Mouse (Mus musculus): Measurements from ENCODE around the gene Prss23. TPM values are rescaled to one million over a fixed set of nuclear protein-coding genes. Genes with fewer than 3 reads are reported as not detected.

Prss23 gene
- polyA plus RNA-seq (2014; fragmentation: Nextera tagmentation; extraction: Ambion mirVana) = 22.1 and 23.0 TPM in 2 replicates

GRCm38 (mm10) chr7:89526731-89527429 lies at the start of gene Prss23:
Prss23 (minus strand) TSS chr7:89527187.
- H3K4me1 ChIP-seq (ENCODE audit: control insufficient read depth, insufficient read depth, low read length) = no peaks in the 10 kb centered on the region
- H3K36me3 ChIP-seq (ENCODE audit: control insufficient read depth, insufficient read depth, low read length) = no peaks in the 10 kb centered on the region
- no peak within 1 kb of the TSS for H3K4me3 ChIP-seq (ENCODE audit: low read depth, low read length)
- no peak for ATAC-seq (ENCODE audit: insufficient read depth, low FRiP score, low TSS enrichment)
- 81% methylated on average over 16 of the region's 16 CpGs for WGBS
- no peak within 1 kb of the TSS for H3K9ac ChIP-seq (ENCODE audit: low read length)
- no peaks in the 10 kb centered on the region for H3K27me3 ChIP-seq (ENCODE audit: control insufficient read depth, insufficient read depth, low read length)
- DNase-seq (ENCODE audit: low spot score) = no peak
- H3K4me2 ChIP-seq (ENCODE audit: low read depth) = no peak within 1 kb of the TSS
- H3K27ac ChIP-seq (ENCODE audit: low read depth, low read length) = no peak within 1 kb of the TSS
- H3K9me3 ChIP-seq (ENCODE audit: control insufficient read depth, low read length) = no peaks in the 10 kb centered on the region

DNA sequence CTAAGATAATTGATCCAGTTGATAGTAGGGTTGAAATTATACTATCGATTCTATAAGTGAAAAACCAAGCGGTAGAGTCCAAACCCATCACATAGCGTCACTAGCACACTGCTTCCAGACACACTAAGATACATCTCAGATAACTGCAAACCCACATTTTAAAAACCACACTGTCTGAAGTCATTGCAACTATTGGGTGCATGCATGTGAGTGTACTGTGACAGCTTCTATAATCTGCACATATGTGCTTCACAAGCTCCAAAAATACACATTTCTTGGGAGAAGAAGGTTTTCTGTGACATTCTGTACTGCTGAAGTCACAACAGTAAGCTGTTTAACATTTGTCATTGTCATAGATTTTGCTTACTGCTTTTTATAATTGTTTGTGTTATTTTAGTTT lies 49.1 kb upstream of the Prss23 start:
- WGBS = 94% methylated on average over 3 of the region's 3 CpGs
- no peak overlapping the region for H3K4me2 ChIP-seq (ENCODE audit: low read depth)
- no peaks in the 10 kb centered on the region for H3K9me3 ChIP-seq (ENCODE audit: control insufficient read depth, low read length)
- no peaks in the 10 kb centered on the region for H3K4me1 ChIP-seq (ENCODE audit: control insufficient read depth, insufficient read depth, low read length)
- no peaks in the 10 kb centered on the region for H3K27me3 ChIP-seq (ENCODE audit: control insufficient read depth, insufficient read depth, low read length)
- ATAC-seq (ENCODE audit: insufficient read depth, low FRiP score, low TSS enrichment) (no peak), DNase-seq (ENCODE audit: low spot score) (no peak)
- H3K27ac ChIP-seq (ENCODE audit: low read depth, low read length) = no peak overlapping the region
- H3K4me3 ChIP-seq (ENCODE audit: low read depth, low read length) = no peak overlapping the region
- H3K9ac ChIP-seq (ENCODE audit: low read length) = no peak overlapping the region
- no peaks in the 10 kb centered on the region for H3K36me3 ChIP-seq (ENCODE audit: control insufficient read depth, insufficient read depth, low read length)

DNA sequence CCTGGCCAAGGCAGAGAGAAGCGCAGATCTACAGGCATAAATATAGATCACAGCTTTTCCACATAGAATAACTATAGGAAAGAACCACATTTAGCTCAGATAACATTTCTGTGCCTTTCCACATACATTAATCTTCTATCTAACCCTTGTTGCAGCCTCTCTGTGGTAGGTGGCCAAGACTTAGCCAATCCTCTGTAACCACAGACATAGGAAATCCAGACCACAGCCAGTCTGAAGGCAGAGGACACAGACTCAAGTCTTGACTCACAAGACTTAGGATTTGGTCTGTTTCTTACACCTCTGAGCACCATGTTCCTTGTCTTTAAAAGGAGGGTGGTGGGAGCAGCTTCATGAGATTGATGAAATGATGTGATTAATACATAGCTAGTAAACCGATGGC lies 37.6 kb upstream of the Prss23 start:
- Histone ChIP-seq H3K9me3 (ENCODE audit: control insufficient read depth, low read length) (no peaks in the 10 kb centered on the region), H3K4me1 (ENCODE audit: control insufficient read depth, insufficient read depth, low read length) (no peaks in the 10 kb centered on the region), H3K27ac (ENCODE audit: low read depth, low read length) (no peak overlapping the region), H3K4me2 (ENCODE audit: low read depth) (no peak overlapping the region), H3K27me3 (ENCODE audit: control insufficient read depth, insufficient read depth, low read length) (no peaks in the 10 kb centered on the region), H3K36me3 (ENCODE audit: control insufficient read depth, insufficient read depth, low read length) (no peaks in the 10 kb centered on the region), H3K4me3 (ENCODE audit: low read depth, low read length) (no peak overlapping the region), H3K9ac (ENCODE audit: low read length) (no peak overlapping the region)
- no peak for DNase-seq (ENCODE audit: low spot score)
- no peak for ATAC-seq (ENCODE audit: insufficient read depth, low FRiP score, low TSS enrichment)
- 93% methylated on average over 2 of the region's 2 CpGs for WGBS

DNA sequence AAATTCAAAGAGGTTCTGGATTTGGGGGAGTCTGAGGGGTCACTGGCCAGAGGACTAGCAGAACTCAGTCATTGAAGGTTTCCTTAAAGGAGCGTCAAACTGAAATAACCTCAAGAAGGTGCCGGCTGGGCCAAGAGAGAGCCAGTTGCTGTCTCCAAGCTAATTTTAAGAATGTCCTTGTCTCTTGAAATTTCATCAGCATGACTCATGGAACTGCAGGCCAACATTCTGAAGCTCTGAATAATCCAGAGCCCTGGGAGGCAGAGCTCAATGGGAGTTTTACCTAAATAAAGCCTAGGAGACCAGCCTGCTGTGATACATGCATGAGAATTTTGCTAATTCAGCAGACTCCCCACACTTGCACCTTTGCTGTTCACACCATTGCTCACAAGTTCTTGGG lies 36.5 kb upstream of the Prss23 start:
- no peak overlapping the region for H3K27ac ChIP-seq (ENCODE audit: low read depth, low read length)
- no peak overlapping the region for H3K4me2 ChIP-seq (ENCODE audit: low read depth)
- DNase-seq (ENCODE audit: low spot score) (no peak), ATAC-seq (ENCODE audit: insufficient read depth, low FRiP score, low TSS enrichment) (no peak)
- H3K36me3 ChIP-seq (ENCODE audit: control insufficient read depth, insufficient read depth, low read length) = no peaks in the 10 kb centered on the region
- H3K4me3 ChIP-seq (ENCODE audit: low read depth, low read length) = no peak overlapping the region
- H3K4me1 ChIP-seq (ENCODE audit: control insufficient read depth, insufficient read depth, low read length) = no peaks in the 10 kb centered on the region
- H3K9ac ChIP-seq (ENCODE audit: low read length) = no peak overlapping the region
- WGBS = 97% methylated on average over 2 of the region's 2 CpGs
- no peaks in the 10 kb centered on the region for H3K9me3 ChIP-seq (ENCODE audit: control insufficient read depth, low read length)
- H3K27me3 ChIP-seq (ENCODE audit: control insufficient read depth, insufficient read depth, low read length) = no peaks in the 10 kb centered on the region

DNA sequence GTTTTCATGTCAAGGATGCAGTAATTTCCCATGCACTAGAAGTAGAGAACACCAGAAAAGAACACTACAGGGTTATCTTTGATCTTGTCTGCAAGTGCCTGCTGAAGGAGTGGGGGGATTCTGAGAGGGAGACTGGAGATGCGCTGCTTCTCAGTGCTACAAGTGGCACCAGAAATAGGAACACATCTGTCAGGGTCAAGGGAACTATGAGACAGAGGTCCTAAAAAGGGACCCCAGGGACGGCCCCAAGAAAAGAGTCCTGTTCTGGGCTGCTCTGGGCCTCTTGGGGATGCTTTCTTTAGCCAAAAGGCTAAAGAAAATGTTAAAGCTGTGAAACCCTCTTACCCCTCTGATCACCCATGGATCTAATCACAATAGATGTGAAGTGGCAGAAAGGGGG lies 35.2 kb upstream of the Prss23 start:
- Histone ChIP-seq H3K36me3 (ENCODE audit: control insufficient read depth, insufficient read depth, low read length) (no peaks in the 10 kb centered on the region), H3K9ac (ENCODE audit: low read length) (no peak overlapping the region), H3K4me2 (ENCODE audit: low read depth) (no peak overlapping the region), H3K4me3 (ENCODE audit: low read depth, low read length) (no peak overlapping the region), H3K4me1 (ENCODE audit: control insufficient read depth, insufficient read depth, low read length) (no peaks in the 10 kb centered on the region), H3K9me3 (ENCODE audit: control insufficient read depth, low read length) (no peaks in the 10 kb centered on the region), H3K27ac (ENCODE audit: low read depth, low read length) (no peak overlapping the region), H3K27me3 (ENCODE audit: control insufficient read depth, insufficient read depth, low read length) (no peaks in the 10 kb centered on the region)
- 77% methylated on average over 2 of the region's 2 CpGs for WGBS
- no peak for ATAC-seq (ENCODE audit: insufficient read depth, low FRiP score, low TSS enrichment)
- no peak for DNase-seq (ENCODE audit: low spot score)

DNA sequence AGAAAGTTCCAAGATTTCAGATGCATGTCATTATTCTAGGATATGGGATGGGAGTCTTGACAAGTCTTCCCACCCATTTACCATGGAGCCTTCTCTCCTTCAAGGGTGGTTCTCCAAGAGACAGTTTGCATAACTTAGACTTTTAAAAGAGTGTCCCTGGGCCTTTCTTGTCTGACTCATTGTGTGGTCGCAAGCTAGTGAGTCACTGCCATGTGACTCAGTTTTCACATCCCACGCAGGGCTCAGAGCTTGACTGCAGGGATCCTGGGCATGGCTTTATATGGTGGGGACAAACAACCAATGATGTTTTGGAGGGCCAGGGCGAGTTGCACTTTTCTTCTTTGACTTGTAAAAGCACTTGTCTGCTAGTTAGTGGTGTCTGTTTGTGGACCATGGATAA lies 34.0 kb upstream of the Prss23 start:
- WGBS = 68% methylated on average over 3 of the region's 3 CpGs
- ATAC-seq (ENCODE audit: insufficient read depth, low FRiP score, low TSS enrichment) = no peak
- no peak overlapping the region for H3K4me3 ChIP-seq (ENCODE audit: low read depth, low read length)

GRCm38 (mm10) chr7:89559633-89560032 lies 32.6 kb upstream of the Prss23 start:
- DNase-seq (ENCODE audit: low spot score) = no peak
- Histone ChIP-seq H3K27ac (ENCODE audit: low read depth, low read length) (no peak overlapping the region), H3K4me2 (ENCODE audit: low read depth) (no peak overlapping the region), H3K27me3 (ENCODE audit: control insufficient read depth, insufficient read depth, low read length) (no peaks in the 10 kb centered on the region), H3K36me3 (ENCODE audit: control insufficient read depth, insufficient read depth, low read length) (no peaks in the 10 kb centered on the region), H3K9me3 (ENCODE audit: control insufficient read depth, low read length) (no peaks in the 10 kb centered on the region), H3K9ac (ENCODE audit: low read length) (no peak overlapping the region), H3K4me3 (ENCODE audit: low read depth, low read length) (no peak overlapping the region), H3K4me1 (ENCODE audit: control insufficient read depth, insufficient read depth, low read length) (0 out of 2 replicates have a peak, but pooled peaks cover 3% of the 10 kb centered on the region)
- ATAC-seq (ENCODE audit: insufficient read depth, low FRiP score, low TSS enrichment) = no peak
- WGBS = 82% methylated on average over 4 of the region's 4 CpGs

More for the DNA sequence above, 34.0 kb upstream of the Prss23 start:
- no peak overlapping the region for H3K4me2 ChIP-seq (ENCODE audit: low read depth)
- H3K27ac ChIP-seq (ENCODE audit: low read depth, low read length) = no peak overlapping the region
- H3K27me3 ChIP-seq (ENCODE audit: control insufficient read depth, insufficient read depth, low read length) = no peaks in the 10 kb centered on the region
- no peaks in the 10 kb centered on the region for H3K36me3 ChIP-seq (ENCODE audit: control insufficient read depth, insufficient read depth, low read length)
- DNase-seq (ENCODE audit: low spot score) = no peak
- H3K9ac ChIP-seq (ENCODE audit: low read length) = no peak overlapping the region
- H3K9me3 ChIP-seq (ENCODE audit: control insufficient read depth, low read length) = no peaks in the 10 kb centered on the region
- H3K4me1 ChIP-seq (ENCODE audit: control insufficient read depth, insufficient read depth, low read length) = no peaks in the 10 kb centered on the region

- Histone ChIP-seq H3K27ac (ENCODE audit: low read depth, low read length) (no peak overlapping the region), H3K4me1 (ENCODE audit: control insufficient read depth, insufficient read depth, low read length) (0 out of 2 replicates have a peak, but pooled peaks cover 3% of the 10 kb centered on the region), H3K9ac (ENCODE audit: low read length) (no peak overlapping the region), H3K36me3 (ENCODE audit: control insufficient read depth, insufficient read depth, low read length) (no peaks in the 10 kb centered on the region), H3K4me3 (ENCODE audit: low read depth, low read length) (no peak overlapping the region), H3K27me3 (ENCODE audit: control insufficient read depth, insufficient read depth, low read length) (no peaks in the 10 kb centered on the region), H3K4me2 (ENCODE audit: low read depth) (no peak overlapping the region), H3K9me3 (ENCODE audit: control insufficient read depth, low read length) (no peaks in the 10 kb centered on the region)
- DNase-seq (ENCODE audit: low spot score) = no peak
- ATAC-seq (ENCODE audit: insufficient read depth, low FRiP score, low TSS enrichment) = no peak
- 81% methylated on average over 4 of the region's 4 CpGs for WGBS
Measured at GRCm38 (mm10) chr7:89559105-89559504, 32.1 kb upstream of the Prss23 start.

DNA sequence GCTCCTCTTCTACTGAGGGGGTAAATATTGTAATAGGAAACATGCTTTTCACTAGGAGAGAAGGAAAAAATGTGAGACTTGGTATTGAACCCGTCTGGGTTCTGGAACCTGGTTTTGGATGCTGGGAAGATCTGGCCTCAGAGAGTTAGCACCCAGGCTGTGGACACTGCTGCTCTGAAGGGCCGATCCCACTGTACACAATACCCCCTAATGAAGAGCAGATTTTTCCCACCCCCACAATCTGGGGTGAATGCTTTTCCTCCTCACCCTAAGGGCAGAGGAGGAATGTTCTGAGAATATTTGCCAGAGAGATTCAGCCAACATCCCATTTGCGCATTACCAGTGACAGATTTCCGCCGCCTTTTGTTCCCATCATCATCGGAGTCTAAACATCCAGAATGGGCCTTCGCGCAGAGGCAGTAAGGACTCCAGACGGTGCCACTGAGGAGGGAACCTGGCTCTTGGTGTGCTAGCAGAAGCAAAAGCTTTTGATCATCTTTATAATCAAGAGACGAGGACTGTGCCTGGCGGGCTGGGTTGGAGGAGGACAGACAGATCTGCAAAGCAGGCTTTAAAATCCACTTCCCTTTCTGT lies 31.6 kb upstream of the Prss23 start:
- no peak for DNase-seq (ENCODE audit: low spot score)
- WGBS = 90% methylated on average over 11 of the region's 11 CpGs

More for the DNA sequence above, 31.6 kb upstream of the Prss23 start:
- H3K27me3 ChIP-seq (ENCODE audit: control insufficient read depth, insufficient read depth, low read length) = no peaks in the 10 kb centered on the region
- no peaks in the 10 kb centered on the region for H3K36me3 ChIP-seq (ENCODE audit: control insufficient read depth, insufficient read depth, low read length)
- H3K4me1 ChIP-seq (ENCODE audit: control insufficient read depth, insufficient read depth, low read length) = 0 out of 2 replicates have a peak, but pooled peaks cover 3% of the 10 kb centered on the region
- H3K9me3 ChIP-seq (ENCODE audit: control insufficient read depth, low read length) = no peaks in the 10 kb centered on the region
- no peak overlapping the region for H3K4me2 ChIP-seq (ENCODE audit: low read depth)
- H3K9ac ChIP-seq (ENCODE audit: low read length) = no peak overlapping the region
- H3K27ac ChIP-seq (ENCODE audit: low read depth, low read length) = no peak overlapping the region
- no peak for ATAC-seq (ENCODE audit: insufficient read depth, low FRiP score, low TSS enrichment)
- no peak overlapping the region for H3K4me3 ChIP-seq (ENCODE audit: low read depth, low read length)

All from neural tube, embryonic 11.5 days (tissue).